Mouse (Mus musculus): ENCODE measurements at regions not wholly inside any gene's neighbourhood (a gene's known extent, or its start where the extent isn't known, plus 50 kb on each side); places are given as distances from the start of the nearest gene placed in this dataset.
A peak's percentile ranks its signal among the peaks of the same experiment; 100 is the strongest.

DNA sequence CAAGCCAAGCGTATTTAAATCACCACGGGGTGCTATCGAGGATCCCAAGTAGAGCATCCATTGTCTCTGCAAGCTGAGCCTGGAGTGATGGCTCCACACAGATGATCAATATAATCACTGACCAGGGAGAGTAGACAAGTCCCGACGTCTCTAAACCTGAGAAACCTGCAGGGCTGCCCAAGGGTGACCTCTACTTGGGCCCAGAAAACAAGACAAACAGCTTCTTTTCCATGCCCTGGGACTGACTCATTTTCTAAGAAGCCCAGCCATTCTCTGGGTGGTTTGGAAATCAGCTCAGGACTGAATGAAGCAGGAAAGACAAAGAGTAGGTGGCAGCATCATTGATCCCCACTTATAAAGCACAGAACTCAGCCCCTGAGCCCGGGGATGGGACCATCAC is 221.5 kb downstream of the 4933412E24Rik start:
- peak; percentile 42 to 62 for DNase-seq (ENCODE audit: low spot score in 2 of 2)

GRCm38 (mm10) chr15:59786706-59787425 is 229.5 kb downstream of the 4933412E24Rik start:
- no peak for DNase-seq (ENCODE audit: low spot score in 2 of 2)

DNA sequence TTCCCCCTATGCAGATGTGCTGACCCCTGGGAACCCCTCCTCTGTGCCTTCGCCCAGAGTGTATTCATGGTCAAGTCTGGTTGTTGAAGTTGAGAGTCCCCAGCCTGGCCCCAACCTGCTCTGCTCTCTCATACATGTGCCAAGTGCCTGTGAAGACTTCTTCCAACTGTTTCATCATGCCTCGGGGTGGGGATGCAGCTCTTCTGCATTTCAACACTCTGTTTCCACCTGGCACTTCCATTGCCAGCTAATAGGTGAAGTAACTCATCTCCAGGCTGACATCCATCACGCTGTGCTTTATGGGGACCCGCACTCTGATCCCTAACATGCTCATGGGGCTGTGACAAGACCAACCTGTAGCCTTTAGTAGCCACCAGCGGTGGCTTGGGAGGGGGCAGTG is 230.4 kb downstream of the 4933412E24Rik start:
- no peak for DNase-seq (ENCODE audit: low spot score in 2 of 2)

DNA sequence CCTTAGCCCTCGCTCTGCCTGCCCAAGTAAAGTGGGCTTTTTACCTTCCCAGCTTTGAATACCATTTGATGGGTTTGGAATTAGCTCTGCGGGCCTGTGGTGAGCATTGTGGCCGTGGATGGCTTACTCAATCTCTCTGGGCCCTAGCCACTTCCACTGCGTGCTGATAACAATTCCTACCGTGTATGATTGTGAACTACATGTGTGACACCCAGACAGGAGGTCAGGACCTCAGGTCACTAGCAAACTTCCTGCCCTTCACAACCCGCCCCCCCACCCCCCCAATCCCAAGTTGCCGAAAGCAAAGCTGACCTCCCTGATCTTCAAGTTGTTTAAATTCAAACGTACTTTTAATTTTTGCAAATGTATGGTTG is 231.9 kb downstream of the 4933412E24Rik start:
- DNase-seq (ENCODE audit: low spot score in 2 of 2), result no peak

DNA sequence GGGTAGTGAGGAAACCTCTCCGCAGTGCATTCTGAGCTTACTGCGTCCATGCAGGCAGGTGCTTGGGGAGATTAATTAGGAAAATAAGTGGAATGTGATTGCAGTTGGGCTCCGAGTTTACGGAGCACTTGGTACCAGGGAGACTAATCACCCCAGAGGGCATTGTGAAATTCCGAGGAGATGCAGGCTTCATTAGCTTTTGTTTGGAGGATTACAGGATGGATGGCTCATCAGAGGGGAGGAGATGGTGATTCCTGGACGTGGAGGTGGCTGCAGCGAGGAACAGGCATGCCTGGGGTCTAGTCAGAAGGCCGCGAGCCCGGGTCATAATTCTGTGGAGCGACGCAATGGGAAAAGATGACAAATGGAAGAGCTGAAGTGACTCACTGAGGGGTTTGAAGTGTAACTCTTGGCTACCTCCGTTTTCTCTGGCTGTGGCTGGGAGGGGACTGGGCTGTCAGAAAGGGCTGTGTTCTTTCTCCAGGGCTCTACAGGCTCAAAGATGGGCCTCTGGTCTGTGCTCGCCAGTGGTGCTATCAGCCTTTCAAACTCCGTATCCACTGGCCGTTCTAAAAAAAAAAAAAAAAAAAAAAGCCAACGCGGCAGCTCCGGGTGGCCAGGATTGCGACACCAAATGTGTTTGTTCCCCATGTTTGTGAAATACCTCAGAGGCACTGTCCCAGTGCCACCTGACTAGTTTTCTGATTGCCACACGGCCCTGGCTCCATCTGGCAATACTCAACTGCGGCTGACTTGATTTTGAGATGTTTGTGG is 232.4 kb downstream of the 4933412E24Rik start:
- DNase-seq (ENCODE audit: low spot score in 2 of 2), result peak; percentile 41 to 74

DNA sequence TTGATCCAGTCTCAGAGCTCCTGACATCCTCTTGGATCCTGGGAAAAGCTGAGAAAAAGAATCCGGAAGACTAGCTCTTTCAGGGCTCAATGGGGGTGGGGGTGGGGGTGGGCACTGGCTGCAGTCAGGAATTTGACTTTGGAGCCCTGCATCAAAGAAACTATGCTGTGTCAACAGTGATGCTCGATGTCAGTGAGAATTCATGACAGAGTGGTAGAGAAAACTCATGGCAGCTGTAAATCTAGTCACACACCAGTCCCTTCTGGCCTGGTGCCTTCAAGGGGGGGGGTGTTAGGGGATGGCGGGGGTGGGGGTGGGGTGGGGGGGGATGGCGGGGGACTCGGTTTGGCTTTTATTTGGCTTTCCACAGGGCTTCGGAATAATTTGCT is 233.0 kb downstream of the 4933412E24Rik start:
- no peak for DNase-seq (ENCODE audit: low spot score in 2 of 2)

GRCm38 (mm10) chr15:59780506-59780905 is 235.9 kb downstream of the 4933412E24Rik start:
- DNase-seq (ENCODE audit: low spot score in 2 of 2), result no peak

DNA sequence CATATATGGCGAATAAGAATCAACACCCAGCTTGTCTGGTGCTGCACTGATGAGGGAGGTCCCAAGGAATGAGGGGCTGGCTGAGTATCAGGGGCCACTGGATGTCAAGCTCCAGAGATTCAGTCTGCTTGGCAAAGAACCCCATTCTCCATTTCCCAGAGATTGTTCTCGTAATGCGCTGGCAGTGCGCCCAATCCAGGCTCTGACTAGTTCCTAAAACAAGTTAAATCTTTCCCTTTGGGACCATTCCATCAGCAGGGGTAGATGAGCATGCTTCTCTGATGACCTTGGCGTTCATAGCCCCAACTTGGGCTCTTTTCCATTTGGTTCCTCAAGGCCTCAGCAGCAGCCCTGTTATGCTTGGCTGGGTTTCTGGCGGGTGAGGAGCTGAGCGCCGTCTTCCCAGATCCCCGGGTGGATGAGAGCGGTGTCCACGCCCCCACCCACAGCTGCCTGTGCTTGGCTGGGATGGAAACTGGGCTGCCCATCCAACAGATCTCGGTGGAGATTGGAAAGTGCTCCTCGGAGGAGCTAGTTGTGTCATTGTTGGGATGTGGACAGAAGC is 239.0 kb downstream of the 4933412E24Rik start:
- peak; percentile 41 to 86 for DNase-seq (ENCODE audit: low spot score in 2 of 2)

DNA sequence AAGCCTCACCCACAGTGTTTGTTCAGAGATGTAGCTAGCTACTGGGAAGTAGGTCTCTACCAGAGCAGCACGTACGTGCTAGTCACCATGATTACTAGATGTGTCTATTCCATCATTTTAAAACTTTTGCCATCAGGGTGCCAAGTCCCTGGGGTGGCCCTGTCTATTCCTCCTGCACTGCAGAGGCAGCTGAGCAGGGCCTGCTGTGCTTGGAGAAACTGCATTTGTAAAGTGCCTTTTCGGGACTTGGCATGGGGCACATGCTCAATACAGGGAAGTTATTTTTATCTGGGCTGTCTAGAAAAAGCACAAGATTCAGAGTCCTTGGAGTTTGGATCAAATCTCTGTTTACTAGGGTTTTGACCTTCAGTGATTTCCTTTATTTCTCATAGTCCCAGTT is 240.6 kb downstream of the 4933412E24Rik start:
- DNase-seq (ENCODE audit: low spot score in 2 of 2), result no peak

GRCm38 (mm10) chr15:59773983-59774382 is 242.4 kb downstream of the 4933412E24Rik start:
- no peak for DNase-seq (ENCODE audit: low spot score in 2 of 2)

- DNase-seq (ENCODE audit: low spot score in 2 of 2), result peak in 1 of 2 experiments; percentile 40
Measured at GRCm38 (mm10) chr15:59772595-59772994, 243.8 kb downstream of the 4933412E24Rik start.

- no peak for DNase-seq (ENCODE audit: low spot score in 2 of 2)
Measured at GRCm38 (mm10) chr15:59762061-59762460, 254.4 kb downstream of the 4933412E24Rik start.

- DNase-seq (ENCODE audit: low spot score in 2 of 2), result no peak
Measured at GRCm38 (mm10) chr15:59760490-59760889, 255.9 kb downstream of the 4933412E24Rik start.

DNA sequence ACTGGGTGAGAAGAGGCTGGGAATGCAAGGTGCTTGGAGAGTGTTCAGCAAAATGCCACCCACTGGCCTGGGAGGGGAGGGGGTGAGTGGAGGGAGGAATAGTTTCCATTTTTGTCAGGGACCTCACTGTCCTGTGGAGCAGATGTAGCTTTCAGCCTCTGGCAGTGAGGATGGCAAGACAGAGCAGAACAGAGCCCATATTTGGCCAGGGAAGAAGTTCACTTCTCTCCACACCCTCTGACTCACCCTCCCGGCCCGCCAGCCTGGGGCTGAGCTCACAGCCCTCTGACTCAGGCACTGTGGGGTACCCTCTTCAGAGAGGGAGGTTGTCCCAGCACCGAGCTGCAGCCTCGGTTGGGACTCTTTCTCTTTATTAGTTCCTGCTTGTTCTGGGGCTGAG is 256.8 kb downstream of the 4933412E24Rik start:
- DNase-seq (ENCODE audit: low spot score in 2 of 2), result peak; percentile 65 to 76

- DNase-seq (ENCODE audit: low spot score in 2 of 2), result no peak
Measured at GRCm38 (mm10) chr15:59758971-59759370, 257.4 kb downstream of the 4933412E24Rik start.

GRCm38 (mm10) chr15:59756141-59756540 is 260.3 kb downstream of the 4933412E24Rik start:
- no peak for DNase-seq (ENCODE audit: low spot score in 2 of 2)

DNA sequence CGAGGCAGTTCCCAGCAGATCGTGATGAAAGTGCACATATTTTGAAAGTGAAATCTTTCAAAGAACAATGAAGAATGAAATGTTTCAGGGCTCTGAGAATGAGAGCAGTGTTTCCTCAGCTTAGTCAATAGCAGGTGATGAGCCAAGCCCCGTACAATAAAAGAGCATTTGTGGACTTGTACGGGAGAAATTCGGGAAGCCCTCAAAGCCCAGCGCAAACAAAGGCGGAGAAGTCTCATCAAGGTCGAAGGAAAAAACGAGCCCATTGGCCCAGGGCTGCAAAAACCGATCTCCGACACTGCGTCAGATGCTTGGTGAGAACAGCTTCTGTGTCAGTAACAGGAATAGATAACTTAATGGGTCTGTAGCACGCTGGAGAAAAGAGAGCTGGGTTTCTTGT is 261.5 kb downstream of the 4933412E24Rik start:
- DNase-seq (ENCODE audit: low spot score in 2 of 2), result no peak

- DNase-seq (ENCODE audit: low spot score in 2 of 2), result no peak
Measured at GRCm38 (mm10) chr15:59752277-59752676, 264.1 kb downstream of the 4933412E24Rik start.

- DNase-seq (ENCODE audit: low spot score in 2 of 2), result no peak
Measured at GRCm38 (mm10) chr15:59746290-59746689, 270.1 kb downstream of the 4933412E24Rik start.

- no peak for DNase-seq (ENCODE audit: low spot score in 2 of 2)
Measured at GRCm38 (mm10) chr15:59744411-59744931, 271.9 kb downstream of the 4933412E24Rik start.

DNA sequence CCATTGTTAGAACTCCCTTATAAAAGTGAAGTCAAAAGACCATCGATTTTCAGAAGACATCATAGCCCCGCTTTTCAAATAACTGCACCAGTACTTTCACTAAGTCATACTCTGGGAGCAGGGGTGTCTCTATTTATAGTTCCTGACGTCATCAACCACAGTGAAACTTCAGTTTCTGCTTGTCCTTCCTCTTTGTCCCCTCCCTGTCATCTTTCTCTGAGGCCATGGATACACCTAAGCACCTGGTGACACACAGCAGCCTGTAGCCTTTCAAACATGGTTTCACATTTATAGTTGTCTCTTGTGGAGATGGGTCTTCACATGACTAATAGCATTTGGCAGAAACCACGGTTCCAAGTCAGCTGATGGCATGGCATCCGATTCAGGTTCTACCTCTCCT is 277.2 kb downstream of the 4933412E24Rik start:
- DNase-seq (ENCODE audit: low spot score in 2 of 2), result no peak

GRCm38 (mm10) chr15:59737247-59737646 is 279.2 kb downstream of the 4933412E24Rik start:
- DNase-seq (ENCODE audit: low spot score in 2 of 2), result no peak

- DNase-seq (ENCODE audit: low spot score in 2 of 2), result no peak
Measured at GRCm38 (mm10) chr15:59734376-59734775, 282.0 kb downstream of the 4933412E24Rik start.
